Mouse (Mus musculus) left cerebral cortex, adult 8-10 months (tissue): ENCODE results near the gene Gapvd1. TPM values are rescaled to one million over a fixed set of nuclear protein-coding genes. Genes with fewer than 3 reads are reported as not detected.

Experiments used
- DNase-seq, 2 experiments: peaks; one replicate each; pipeline ENCODE4 v3.0.0; 2022; ENCODE audit warnings: low spot score in 2 of 2
- total RNA-seq, 4 experiments: library from RNA; stranded (reverse); gene quantifications; 2 replicates each; pipeline ENCODE4 v1.2.4; 2022

The Gapvd1 gene
- total RNA-seq, 4 experiments from 2014 or later: 92.9 to 97.7 (median 96.1) TPM

DNA sequence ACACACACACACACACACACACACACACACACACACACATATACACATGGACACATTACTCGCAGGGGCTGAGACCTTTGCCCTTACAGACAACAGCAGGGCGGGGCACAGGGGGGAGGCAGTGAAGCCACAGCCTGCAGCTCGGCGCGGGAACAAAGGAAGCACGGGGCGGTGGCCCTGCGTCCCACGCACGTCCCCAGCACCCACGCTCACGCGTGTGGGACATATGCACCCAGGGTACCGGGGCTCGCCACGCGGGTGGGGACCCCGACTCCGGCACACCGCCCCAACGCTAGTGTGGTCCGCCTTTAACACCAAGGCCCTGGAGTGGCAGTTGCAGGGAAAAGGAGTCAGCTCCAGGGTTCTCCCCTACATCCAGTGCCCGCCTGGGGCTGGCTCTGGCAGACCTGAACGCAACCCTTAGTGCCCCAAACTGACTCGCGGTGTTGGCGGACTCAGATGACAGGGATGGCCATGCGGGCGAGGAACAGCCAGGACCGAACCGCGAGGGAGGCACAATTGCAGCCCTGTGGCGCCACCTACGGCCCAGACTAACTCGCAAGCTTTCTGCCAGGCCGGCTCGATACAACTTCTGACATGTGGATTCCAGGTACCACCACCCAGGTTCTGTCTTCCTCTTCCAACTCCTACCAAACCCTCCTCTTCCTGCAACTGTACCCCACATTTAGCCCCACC, 115.9 kb downstream of the Gapvd1 start:
- peak; percentile 57 to 72 for DNase-seq

GRCm38 (mm10) chr2:34635249-34636165, 119.5 kb downstream of the Gapvd1 start:
- no peak for DNase-seq

DNA sequence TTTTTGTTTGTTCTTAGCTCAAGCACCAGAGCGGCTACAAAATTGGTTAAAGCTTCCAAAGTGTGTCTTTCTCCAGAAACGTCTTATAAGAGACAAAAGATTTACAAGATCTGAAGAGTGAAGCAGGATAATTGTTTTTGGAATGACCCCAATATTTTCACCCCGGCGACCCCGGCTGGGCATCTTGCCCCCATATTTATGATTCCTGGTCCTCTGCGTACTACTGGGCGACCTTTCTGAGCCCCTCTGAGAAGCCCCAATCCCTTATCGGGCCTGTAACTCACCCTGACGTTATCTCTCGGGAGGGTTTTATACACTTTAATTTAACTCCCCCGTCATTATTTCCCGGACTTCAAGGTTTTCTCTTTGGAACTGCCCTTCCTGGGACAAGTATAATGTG, 123.0 kb downstream of the Gapvd1 start:
- DNase-seq: no peak

GRCm38 (mm10) chr2:34630445-34630844, 124.6 kb downstream of the Gapvd1 start:
- no peak for DNase-seq

DNA sequence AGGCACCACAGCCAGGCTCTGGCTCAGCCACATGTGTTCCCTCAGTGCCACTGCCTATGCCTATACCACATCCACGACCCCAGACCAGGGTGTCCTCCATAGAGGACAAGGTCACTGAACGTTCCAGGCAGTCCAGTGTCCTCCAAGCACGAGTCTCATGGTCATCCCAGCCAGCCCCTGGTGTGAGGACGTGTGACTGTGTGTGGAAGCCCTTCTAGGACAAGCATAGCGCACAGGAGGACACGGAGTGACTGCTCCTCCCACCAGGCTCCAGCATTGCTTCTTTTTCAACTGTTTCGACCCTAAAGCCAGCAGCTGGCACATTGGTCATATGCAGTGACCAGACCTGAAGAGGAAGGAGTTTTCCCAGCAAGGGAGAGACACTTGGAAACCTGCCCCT, 125.3 kb downstream of the Gapvd1 start:
- DNase-seq: no peak

GRCm38 (mm10) chr2:34628903-34629540, 126.0 kb downstream of the Gapvd1 start:
- no peak for DNase-seq

GRCm38 (mm10) chr2:34627328-34628226, 127.5 kb downstream of the Gapvd1 start:
- no peak for DNase-seq

Other genes with a start within 250 kb of the Gapvd1 start
- gene Hspa5, start 16.7 kb upstream of the Gapvd1 start, total RNA-seq: 100 to 1,000 TPM; 180 to 225 (median 222) TPM
- 10 to 100 TPM; 31.8 to 36.6 (median 32.6) TPM for gene Rabepk, start 44.7 kb upstream of the Gapvd1 start, total RNA-seq
- gene Fbxw2, start 71.1 kb upstream of the Gapvd1 start, total RNA-seq: 10 to 100 TPM; 84.5 to 99.0 (median 96.9) TPM
- not detected for gene Gm34653, start 77.8 kb upstream of the Gapvd1 start, total RNA-seq
- under 1 TPM in 2 of 4 experiments, not detected in 2; 0.22 to 0.37 TPM for gene Cutal, start 119.2 kb upstream of the Gapvd1 start, total RNA-seq
- gene Psmd5, start 119.7 kb upstream of the Gapvd1 start, total RNA-seq: 10 to 100 TPM; 33.6 to 46.2 (median 38.1) TPM
- gene Phf19, start 158.8 kb upstream of the Gapvd1 start, total RNA-seq: 1 to 10 TPM in 1 of 4 experiments, under 1 TPM in 3; 0.65 to 1.2 (median 0.79) TPM
- 1 to 10 TPM; 1.3 to 1.9 (median 1.6) TPM for gene Traf1, start 206.5 kb upstream of the Gapvd1 start, total RNA-seq